ENCODE assay signal across 9 mouse cellular contexts in genomic region chr2:27028437-27029015, GRCm38 (mm10). TPM values are rescaled to one million over a fixed set of nuclear protein-coding genes. Genes with fewer than 3 reads are reported as not detected.
DNase-seq lines count a peak whose midpoint lies in the region; ATAC-seq and TF ChIP-seq lines count a peak whose summit lies in the region.
"Had no signal": no experiment of that assay in that cellular context is flagged by ENCODE, and none has a peak within 500 bp of the region (broad histone marks: within the 10 kb centered on the region; RNA-seq: fewer than 3 reads in every experiment).

No protein-coding gene starts in this region.

- no peak for TF ChIP-seq CTCF in layer of hippocampus, adult 2 months (conservative IDR thresholded peaks at IDR 0.05)

- H3K36me3 ChIP-seq in forebrain, embryonic 11.5 days (ENCODE audit: control insufficient read depth, insufficient read depth, low read length) = no peaks in the 10 kb centered on the region
- H3K36me3 ChIP-seq in limb, embryonic 14.5 days (ENCODE audit: control insufficient read depth, insufficient read depth, low read length) = no peaks in the 10 kb centered on the region
- no peaks in the 10 kb centered on the region for H3K36me3 ChIP-seq in neural tube, embryonic 15.5 days

- H3K27ac ChIP-seq in layer of hippocampus, adult 2 months = peak overlapping the region; percentile 91
- H3K27ac ChIP-seq in forebrain, embryonic 11.5 days (ENCODE audit: low read depth, low read length) = no peak overlapping the region
- H3K27ac ChIP-seq in limb, embryonic 14.5 days (replicated peaks; ENCODE audit: low read depth, low read length) = no peak overlapping the region
- H3K27ac ChIP-seq in neural tube, embryonic 15.5 days (replicated peaks) = peak overlapping the region; percentile 67

- peak overlapping the region; percentile 20 for H3K9ac ChIP-seq in forebrain, embryonic 11.5 days (ENCODE audit: low read length)
- H3K9ac ChIP-seq in limb, embryonic 14.5 days (ENCODE audit: low read depth, low read length, severe bottlenecking) = no peak overlapping the region
- peak overlapping the region; percentile 45 for H3K9ac ChIP-seq in neural tube, embryonic 15.5 days (replicated peaks)

- WGBS in forebrain, embryonic 11.5 days = 79% methylated on average over 4 of the region's 4 CpGs
- 66% methylated on average over 4 of the region's 4 CpGs for WGBS in limb, embryonic 14.5 days
- 74% methylated on average over 4 of the region's 4 CpGs for WGBS in neural tube, embryonic 15.5 days

- H3K4me3 ChIP-seq in layer of hippocampus, adult 2 months = peak overlapping the region; percentile 73
- no peak overlapping the region; the same call in 1 of the 2 replicates for H3K4me3 ChIP-seq in forebrain, embryonic 11.5 days (ENCODE audit: low read depth, low read length)
- no peak overlapping the region for H3K4me3 ChIP-seq in limb, embryonic 14.5 days (replicated peaks; ENCODE audit: low read length)
- peak overlapping the region; percentile 49 for H3K4me3 ChIP-seq in neural tube, embryonic 15.5 days (replicated peaks)

- H3K4me2 ChIP-seq in forebrain, embryonic 11.5 days (ENCODE audit: low read depth, low read length, severe bottlenecking) = peak overlapping the region; percentile 56
- peak overlapping the region; percentile 56; the same call in 1 of the 2 replicates for H3K4me2 ChIP-seq in limb, embryonic 14.5 days (replicated peaks; ENCODE audit: low read depth, low read length, severe bottlenecking)
- H3K4me2 ChIP-seq in neural tube, embryonic 15.5 days = peak overlapping the region; percentile 74

- H3K27me3 ChIP-seq in forebrain, embryonic 11.5 days (ENCODE audit: control insufficient read depth, insufficient read depth, low read length) = no peaks in the 10 kb centered on the region
- H3K27me3 ChIP-seq in limb, embryonic 14.5 days (ENCODE audit: control insufficient read depth, insufficient read depth, low read length) = no peaks in the 10 kb centered on the region
- 0 out of 2 replicates have a peak, but pooled peaks cover 3% of the 10 kb centered on the region for H3K27me3 ChIP-seq in neural tube, embryonic 15.5 days (replicated peaks)

- no peak; the same call in 1 of the 2 replicates for ATAC-seq in forebrain, embryonic 11.5 days (replicated peaks; ENCODE audit: low FRiP score)
- no peak for ATAC-seq in limb, embryonic 14.5 days (ENCODE audit: low FRiP score, low read depth)
- no peak for ATAC-seq in neural tube, embryonic 15.5 days (ENCODE audit: low FRiP score)
- ATAC-seq in activated CD4-positive, CD25-positive, alpha-beta regulatory T cell, adult 4 months = no peak

- TF ChIP-seq POLR2A in limb, embryonic 14.5 days (IDR thresholded peaks at IDR 0.05; ENCODE audit: borderline replicate concordance, extremely low read depth, insufficient read depth, insufficient read length) = no peak

- DNase-seq in layer of hippocampus, adult 2 months (ENCODE audit: low spot score in 2 of 2) = no peak
- DNase-seq in layer of hippocampus, adult 8-10 months (ENCODE audit: low spot score in 2 of 2) = no peak
- DNase-seq in forebrain, embryonic 11.5 days (ENCODE audit: low spot score) = no peak
- no peak for DNase-seq in limb, embryonic 14.5 days (ENCODE audit: low spot score)
- no peak for DNase-seq in adrenal gland, postnatal 14 days
- no peak for DNase-seq in adrenal gland, adult 8-10 months

- 0 out of 2 replicates have a peak, but pooled peaks cover 2% of the 10 kb centered on the region for H3K4me1 ChIP-seq in forebrain, embryonic 11.5 days (replicated peaks; ENCODE audit: control insufficient read depth, insufficient read depth, low read length)
- H3K4me1 ChIP-seq in limb, embryonic 14.5 days (ENCODE audit: control insufficient read depth, insufficient read depth, low read length) = peaks cover 4% of the 10 kb centered on the region
- H3K4me1 ChIP-seq in neural tube, embryonic 15.5 days = peaks cover 18% of the 10 kb centered on the region

- no peaks in the 10 kb centered on the region for H3K9me3 ChIP-seq in forebrain, embryonic 11.5 days (ENCODE audit: control insufficient read depth, low read length)
- no peaks in the 10 kb centered on the region for H3K9me3 ChIP-seq in limb, embryonic 14.5 days (ENCODE audit: control insufficient read depth, low read length)
- H3K9me3 ChIP-seq in neural tube, embryonic 15.5 days (replicated peaks) = no peaks in the 10 kb centered on the region

RNA-seq across cellular contexts. Expression of gene Slc2a6, which starts 0.7 kb away (rescaled TPM):
- 10 to 100 TPM; 38.4 to 42.3 TPM for total RNA-seq in layer of hippocampus, adult 2 months (2021)
- 10 to 100 TPM; 33.6 to 37.1 (median 34.4) TPM for total RNA-seq in layer of hippocampus, adult 8-10 months (2022)
- 1.3 and 2.2 TPM in 2 replicates for polyA plus RNA-seq in forebrain, embryonic 11.5 days (2014; fragmentation: Nextera tagmentation; extraction: Ambion mirVana)
- 0.73 and 1.0 TPM in 2 replicates for polyA plus RNA-seq in limb, embryonic 14.5 days (2012; rRNA removed)
- 0.48 and 0.88 TPM in 2 replicates for polyA plus RNA-seq in limb, embryonic 14.5 days (2014; fragmentation: Nextera tagmentation; extraction: Ambion mirVana)
- polyA plus RNA-seq in neural tube, embryonic 15.5 days (2015; fragmentation: Nextera tagmentation; extraction: Ambion mirVana) = 17.2 and 20.0 TPM in 2 replicates
- 1 to 10 TPM; 2.1 to 3.2 TPM for polyA plus RNA-seq in activated CD4-positive, CD25-positive, alpha-beta regulatory T cell, adult 4 months (2017; shearing (Covaris generic))
- total RNA-seq in adrenal gland, postnatal 14 days (2021) = 0.63 and 1.7 TPM in 2 replicates
- 1 to 10 TPM in 2 of 4 experiments, under 1 TPM in 2; 0.87 to 1.2 (median 1.0) TPM for total RNA-seq in adrenal gland, adult 8-10 months (2022)

RNA-seq across cellular contexts. Expression of gene Cacfd1, which starts 18.8 kb away (rescaled TPM):
- 10 to 100 TPM; 45.0 to 47.0 TPM for total RNA-seq in layer of hippocampus, adult 2 months (2021)
- total RNA-seq in layer of hippocampus, adult 8-10 months (2022) = 10 to 100 TPM; 40.2 to 46.8 (median 42.0) TPM
- polyA plus RNA-seq in forebrain, embryonic 11.5 days (2014; fragmentation: Nextera tagmentation; extraction: Ambion mirVana) = 103 and 109 TPM in 2 replicates
- polyA plus RNA-seq in limb, embryonic 14.5 days (2012; rRNA removed) = 82.9 and 94.2 TPM in 2 replicates
- polyA plus RNA-seq in limb, embryonic 14.5 days (2014; fragmentation: Nextera tagmentation; extraction: Ambion mirVana) = 65.3 and 68.6 TPM in 2 replicates
- polyA plus RNA-seq in neural tube, embryonic 15.5 days (2015; fragmentation: Nextera tagmentation; extraction: Ambion mirVana) = 98.5 and 103 TPM in 2 replicates
- polyA plus RNA-seq in activated CD4-positive, CD25-positive, alpha-beta regulatory T cell, adult 4 months (2017; shearing (Covaris generic)) = 10 to 100 TPM; 16.9 to 19.1 TPM
- 36.5 and 41.6 TPM in 2 replicates for total RNA-seq in adrenal gland, postnatal 14 days (2021)
- 10 to 100 TPM; 64.5 to 73.5 (median 66.9) TPM for total RNA-seq in adrenal gland, adult 8-10 months (2022)

RNA-seq across cellular contexts. Expression of gene Mymk, which starts 43.5 kb away (rescaled TPM):
- under 1 TPM; 0.51 to 0.71 TPM for total RNA-seq in layer of hippocampus, adult 2 months (2021)
- total RNA-seq in layer of hippocampus, adult 8-10 months (2022) = 1 to 10 TPM in 3 of 4 experiments, under 1 TPM in 1; 0.54 to 2.7 (median 1.7) TPM
- polyA plus RNA-seq in forebrain, embryonic 11.5 days (2014; fragmentation: Nextera tagmentation; extraction: Ambion mirVana) = not detected in 2 replicates
- polyA plus RNA-seq in limb, embryonic 14.5 days (2012; rRNA removed) = 46.8 and 60.5 TPM in 2 replicates
- 47.8 and 70.4 TPM in 2 replicates for polyA plus RNA-seq in limb, embryonic 14.5 days (2014; fragmentation: Nextera tagmentation; extraction: Ambion mirVana)
- 2.5 and 3.4 TPM in 2 replicates for polyA plus RNA-seq in neural tube, embryonic 15.5 days (2015; fragmentation: Nextera tagmentation; extraction: Ambion mirVana)
- polyA plus RNA-seq in activated CD4-positive, CD25-positive, alpha-beta regulatory T cell, adult 4 months (2017; shearing (Covaris generic)) = not detected
- total RNA-seq in adrenal gland, postnatal 14 days (2021) = not detected in 2 replicates
- under 1 TPM in 1 of 4 experiments, not detected in 3; 0.20 TPM for total RNA-seq in adrenal gland, adult 8-10 months (2022)

RNA-seq across cellular contexts. Expression of gene Adamtsl2, which starts 50.7 kb away (rescaled TPM):
- 10 to 100 TPM; 12.8 to 18.1 TPM for total RNA-seq in layer of hippocampus, adult 2 months (2021)
- total RNA-seq in layer of hippocampus, adult 8-10 months (2022) = 10 to 100 TPM in 2 of 4 experiments, 1 to 10 TPM in 2; 8.9 to 13.8 (median 11.1) TPM
- 4.0 and 4.4 TPM in 2 replicates for polyA plus RNA-seq in forebrain, embryonic 11.5 days (2014; fragmentation: Nextera tagmentation; extraction: Ambion mirVana)
- 16.1 and 21.5 TPM in 2 replicates for polyA plus RNA-seq in limb, embryonic 14.5 days (2012; rRNA removed)
- polyA plus RNA-seq in limb, embryonic 14.5 days (2014; fragmentation: Nextera tagmentation; extraction: Ambion mirVana) = 9.3 and 12.9 TPM in 2 replicates
- 7.2 and 7.7 TPM in 2 replicates for polyA plus RNA-seq in neural tube, embryonic 15.5 days (2015; fragmentation: Nextera tagmentation; extraction: Ambion mirVana)
- polyA plus RNA-seq in activated CD4-positive, CD25-positive, alpha-beta regulatory T cell, adult 4 months (2017; shearing (Covaris generic)) = not detected
- total RNA-seq in adrenal gland, postnatal 14 days (2021) = 11.5 and 11.7 TPM in 2 replicates
- total RNA-seq in adrenal gland, adult 8-10 months (2022) = 10 to 100 TPM; 14.3 to 24.8 (median 19.3) TPM

RNA-seq across cellular contexts. Expression of gene Adamts13, which starts 55.3 kb away (rescaled TPM):
- 1 to 10 TPM in 1 of 2 experiments, under 1 TPM in 1; 0.90 to 1.1 TPM for total RNA-seq in layer of hippocampus, adult 2 months (2021)
- total RNA-seq in layer of hippocampus, adult 8-10 months (2022) = 1 to 10 TPM; 1.4 to 4.9 (median 2.1) TPM
- 0.08 TPM in 1 of 2 replicates, not detected in the other for polyA plus RNA-seq in forebrain, embryonic 11.5 days (2014; fragmentation: Nextera tagmentation; extraction: Ambion mirVana)
- 0.04 TPM in 1 of 2 replicates, not detected in the other for polyA plus RNA-seq in limb, embryonic 14.5 days (2012; rRNA removed)
- not detected in 2 replicates for polyA plus RNA-seq in limb, embryonic 14.5 days (2014; fragmentation: Nextera tagmentation; extraction: Ambion mirVana)
- 0.09 TPM in 1 of 2 replicates, not detected in the other for polyA plus RNA-seq in neural tube, embryonic 15.5 days (2015; fragmentation: Nextera tagmentation; extraction: Ambion mirVana)
- not detected for polyA plus RNA-seq in activated CD4-positive, CD25-positive, alpha-beta regulatory T cell, adult 4 months (2017; shearing (Covaris generic))
- 0.75 and 2.1 TPM in 2 replicates for total RNA-seq in adrenal gland, postnatal 14 days (2021)
- total RNA-seq in adrenal gland, adult 8-10 months (2022) = not detected
- total RNA-seq: gastrocnemius, postnatal 14 days had no signal

Comparison
In these comparisons a context has a peak if more than half of its experiments do, and no peak if none do; other contexts are left out.
1. H3K27ac ChIP-seq: peak in layer of hippocampus, adult 2 months (single experiment) and neural tube, embryonic 15.5 days (single experiment); none in forebrain, embryonic 11.5 days (single experiment) and limb, embryonic 14.5 days (single experiment).
2. H3K4me3 ChIP-seq: peak in layer of hippocampus, adult 2 months (single experiment) and neural tube, embryonic 15.5 days (single experiment); none in forebrain, embryonic 11.5 days (single experiment) and limb, embryonic 14.5 days (single experiment).
3. RNA of gene Slc2a6, which starts 0.7 kb away (total RNA-seq): 38.4 to 42.3 TPM in layer of hippocampus, adult 2 months and 33.6 to 37.1 TPM in layer of hippocampus, adult 8-10 months; 0.87 to 1.2 TPM in adrenal gland, adult 8-10 months and 0.63 to 1.7 TPM in adrenal gland, postnatal 14 days; every median in the first group is over 10 times any median in the second.
4. Peak in every context shown above with its lines, with median percentiles within 50 percentile points of each other: H3K4me2 ChIP-seq.